23 mouse cellular contexts compared by ENCODE assay signal in the genomic region with DNA sequence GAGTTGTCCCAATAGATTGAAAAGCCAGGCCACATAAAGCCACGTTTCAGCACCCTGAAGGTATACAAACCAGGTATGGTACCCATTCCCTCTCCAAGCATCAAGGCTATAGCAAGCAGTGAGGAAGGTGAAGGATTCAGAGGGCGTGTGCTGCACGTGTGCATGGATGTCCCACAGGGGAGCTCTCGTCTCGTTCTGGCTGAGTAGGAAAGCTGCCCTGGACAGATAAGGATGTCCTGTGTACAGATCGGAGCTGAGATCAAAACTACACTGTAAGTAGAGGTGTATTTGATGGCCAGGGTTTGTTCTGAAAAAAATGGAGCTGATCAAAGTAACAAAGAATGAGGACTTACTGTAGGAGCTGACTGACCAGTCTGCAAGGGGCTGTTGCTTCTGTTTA. TPM values are rescaled to one million over a fixed set of nuclear protein-coding genes. Genes with fewer than 3 reads are reported as not detected.
DNase-seq lines count a peak whose midpoint lies in the region; ATAC-seq and TF ChIP-seq lines count a peak whose summit lies in the region.
"Had no signal": no experiment of that assay in that cellular context is flagged by ENCODE, and none has a peak within 500 bp of the region (broad histone marks: within the 10 kb centered on the region; RNA-seq: fewer than 3 reads in every experiment).

No protein-coding gene starts in this region.

- H3K9me3 ChIP-seq in liver, embryonic 13.5 days (replicated peaks), result no peaks in the 10 kb centered on the region
- no peaks in the 10 kb centered on the region for H3K9me3 ChIP-seq in liver, embryonic 11.5 days (ENCODE audit: control insufficient read depth, low read length)
- H3K9me3 ChIP-seq in G1E (replicated peaks), result no peaks in the 10 kb centered on the region
- H3K9me3 ChIP-seq in liver, embryonic 15.5 days (replicated peaks), result no peaks in the 10 kb centered on the region
- H3K9me3 ChIP-seq: embryonic facial prominence, embryonic 15.5 days; forebrain, embryonic 10.5 days; heart, embryonic 13.5 days; hindbrain, embryonic 12.5 days had no signal

- H3K9ac ChIP-seq in liver, embryonic 13.5 days, result no peak overlapping the region
- H3K9ac ChIP-seq in liver, embryonic 11.5 days (ENCODE audit: low read depth, low read length), result no peak overlapping the region
- H3K9ac ChIP-seq in liver, embryonic 15.5 days, result no peak overlapping the region
- H3K9ac ChIP-seq: embryonic facial prominence, embryonic 15.5 days; heart, embryonic 13.5 days; hindbrain, embryonic 12.5 days had no signal

- ATAC-seq in liver, embryonic 13.5 days (ENCODE audit: low read depth), result peak; percentile 48; the same call in 1 of the 2 replicates
- ATAC-seq in liver, embryonic 11.5 days (replicated peaks; ENCODE audit: low FRiP score), result no peak
- ATAC-seq in G1E (ENCODE audit: extremely low read depth, insufficient number of reproducible peaks, low FRiP score, poor library complexity, severe bottlenecking), result peak; percentile 35; the same call in 1 of the 2 replicates
- peak; percentile 52 for ATAC-seq in liver, embryonic 15.5 days (ENCODE audit: insufficient read depth)
- ATAC-seq: forebrain, embryonic 14.5 days had no signal

- no peak for TF ChIP-seq CTCF in G1E (IDR thresholded peaks at IDR 0.05; ENCODE audit: low read depth, low read length)

- intact Hi-C loops in heart, postnatal 14 days (cut with DNase I), result loop anchor here (2.0 to 5.0 kb wide), 4 partner anchors 145 to 340 kb away; a partner anchor contains a TSS
- intact Hi-C loops in left cerebral cortex, postnatal 25 days (cut with DNase I), result loop anchor here (1.0 to 5.0 kb wide), 3 partner anchors 145 to 210 kb away; no protein-coding TSS in a partner anchor

- no peak overlapping the region for H3K27ac ChIP-seq in liver, embryonic 13.5 days
- H3K27ac ChIP-seq in liver, embryonic 11.5 days (ENCODE audit: low read depth, low read length), result no peak overlapping the region
- no peak overlapping the region for H3K27ac ChIP-seq in liver, embryonic 15.5 days (replicated peaks)
- H3K27ac ChIP-seq: embryonic facial prominence, embryonic 15.5 days; forebrain, embryonic 10.5 days; gastrocnemius, adult 2 months; heart, embryonic 13.5 days; hindbrain, embryonic 12.5 days had no signal

- no peaks in the 10 kb centered on the region for H3K27me3 ChIP-seq in liver, embryonic 13.5 days
- H3K27me3 ChIP-seq in liver, embryonic 11.5 days (replicated peaks; ENCODE audit: control insufficient read depth, insufficient read depth, low read length), result no peaks in the 10 kb centered on the region
- no peaks in the 10 kb centered on the region for H3K27me3 ChIP-seq in G1E (ENCODE audit: insufficient read depth, low read length)
- H3K27me3 ChIP-seq in liver, embryonic 15.5 days, result no peaks in the 10 kb centered on the region
- H3K27me3 ChIP-seq: embryonic facial prominence, embryonic 15.5 days; heart, embryonic 13.5 days; hindbrain, embryonic 12.5 days had no signal

- DNase-seq in liver, embryonic 13.5 days, result no peak
- DNase-seq in liver, embryonic 11.5 days (ENCODE audit: low spot score), result no peak
- DNase-seq in G1E (ENCODE audit: low spot score), result no peak
- DNase-seq in lung, postnatal 36 days, result peak; percentile 58
- DNase-seq in heart, postnatal 14 days, result no peak
- no peak for DNase-seq in left cerebral cortex, postnatal 25 days (ENCODE audit: low spot score in 2 of 2)
- DNase-seq in testis, postnatal 14 days (ENCODE audit: low spot score), result no peak
- DNase-seq: adrenal gland, adult 8-10 months; cerebellum, adult 11 months; cerebellum, adult 8-10 months; cerebellum, postnatal 14 days; embryo, embryonic 11 days; gastrocnemius, adult 2 months; gastrocnemius, postnatal 36 days; heart, adult 11 months; heart, postnatal 4 days had no signal

- no peak overlapping the region for H3K4me3 ChIP-seq in liver, embryonic 13.5 days (replicated peaks)
- no peak overlapping the region for H3K4me3 ChIP-seq in liver, embryonic 11.5 days (ENCODE audit: low read depth, low read length)
- no peak overlapping the region; the same call in 1 of the 2 replicates for H3K4me3 ChIP-seq in G1E (ENCODE audit: low read depth, low read length)
- no peak overlapping the region for H3K4me3 ChIP-seq in liver, embryonic 15.5 days (replicated peaks)
- H3K4me3 ChIP-seq: embryonic facial prominence, embryonic 15.5 days; erythroblast, embryonic 14.5 days; forebrain, embryonic 10.5 days; gastrocnemius, adult 2 months; heart, embryonic 13.5 days; hindbrain, embryonic 12.5 days had no signal

- peaks cover 41% of the 10 kb centered on the region for H3K4me1 ChIP-seq in liver, embryonic 13.5 days (replicated peaks)
- 0 out of 2 replicates have a peak, but pooled peaks cover 7% of the 10 kb centered on the region for H3K4me1 ChIP-seq in liver, embryonic 11.5 days (replicated peaks; ENCODE audit: control insufficient read depth, insufficient read depth, low read length)
- H3K4me1 ChIP-seq in G1E (ENCODE audit: insufficient read depth, low read depth, low read length), result peaks cover 64% of the 10 kb centered on the region
- H3K4me1 ChIP-seq in liver, embryonic 15.5 days (replicated peaks), result peaks cover 34% of the 10 kb centered on the region
- H3K4me1 ChIP-seq: embryonic facial prominence, embryonic 15.5 days; forebrain, embryonic 10.5 days had no signal

- H3K36me3 ChIP-seq in liver, embryonic 13.5 days, result peaks cover 18% of the 10 kb centered on the region
- peaks cover 2% of the 10 kb centered on the region; the same call in 1 of the 2 replicates for H3K36me3 ChIP-seq in liver, embryonic 11.5 days (ENCODE audit: control insufficient read depth, insufficient read depth, low read length)
- peaks cover 60% of the 10 kb centered on the region for H3K36me3 ChIP-seq in G1E (replicated peaks)
- H3K36me3 ChIP-seq in liver, embryonic 15.5 days (replicated peaks), result peaks cover 25% of the 10 kb centered on the region

- WGBS in liver, embryonic 13.5 days (ENCODE audit: insufficient replicate concordance), result 31% methylated on average over 6 of the region's 6 CpGs
- WGBS in liver, embryonic 11.5 days, result 56% methylated on average over 6 of the region's 6 CpGs
- WGBS in liver, embryonic 15.5 days (ENCODE audit: insufficient replicate concordance), result 35% methylated on average over 6 of the region's 6 CpGs

- no peak overlapping the region for H3K4me2 ChIP-seq in liver, embryonic 13.5 days
- H3K4me2 ChIP-seq in liver, embryonic 11.5 days, result no peak overlapping the region
- no peak overlapping the region for H3K4me2 ChIP-seq in liver, embryonic 15.5 days
- H3K4me2 ChIP-seq: embryonic facial prominence, embryonic 15.5 days; heart, embryonic 13.5 days; hindbrain, embryonic 12.5 days had no signal

RNA-seq across cellular contexts. Expression of a gene that starts 18.9 kb away (rescaled TPM):
- 7.7 and 8.2 TPM in 2 replicates for polyA plus RNA-seq in liver, embryonic 13.5 days (2015; fragmentation: Nextera tagmentation; extraction: Ambion mirVana)
- polyA plus RNA-seq in liver, embryonic 11.5 days (2014; fragmentation: Nextera tagmentation; extraction: Ambion mirVana), result 14.1 and 15.5 TPM in 2 replicates
- total RNA-seq in G1E (2014; fragmentation: Nextera tagmentation) (16.7 and 18.6 TPM in 2 replicates), G1E (2017) (18.2 and 19.1 TPM in 2 replicates)
- polyA plus RNA-seq in G1E (2012), result 6.2 and 7.3 TPM in 2 replicates
- 7.3 and 7.5 TPM in 2 replicates for polyA plus RNA-seq in liver, embryonic 15.5 days (2015; fragmentation: Nextera tagmentation; extraction: Ambion mirVana)
- total RNA-seq in heart, postnatal 14 days (2021), result 10 to 100 TPM; 24.4 to 25.1 TPM
- 10 to 100 TPM; 11.2 to 12.1 TPM for total RNA-seq in left cerebral cortex, postnatal 25 days (2021)

RNA-seq across cellular contexts. Expression of a gene that starts 18.9 kb away (rescaled TPM):
- polyA plus RNA-seq in liver, embryonic 13.5 days (2015; fragmentation: Nextera tagmentation; extraction: Ambion mirVana), result 19.2 and 21.5 TPM in 2 replicates
- 25.7 and 29.2 TPM in 2 replicates for polyA plus RNA-seq in liver, embryonic 11.5 days (2014; fragmentation: Nextera tagmentation; extraction: Ambion mirVana)
- total RNA-seq in G1E (2014; fragmentation: Nextera tagmentation) (72.8 and 76.8 TPM in 2 replicates), G1E (2017) (32.4 and 32.8 TPM in 2 replicates)
- 2.3 and 4.2 TPM in 2 replicates for polyA plus RNA-seq in G1E (2012)
- polyA plus RNA-seq in liver, embryonic 15.5 days (2015; fragmentation: Nextera tagmentation; extraction: Ambion mirVana), result 14.7 and 16.1 TPM in 2 replicates
- 10 to 100 TPM; 12.3 to 13.7 TPM for total RNA-seq in heart, postnatal 14 days (2021)
- 10 to 100 TPM in 1 of 2 experiments, 1 to 10 TPM in 1; 9.3 to 11.0 TPM for total RNA-seq in left cerebral cortex, postnatal 25 days (2021)
